Mouse (Mus musculus) MEL-GATA-1-ER (cell line): ENCODE data around the gene Tcte1.

Experiments
- DNase-seq: peaks from one replicate; pipeline ENCODE4 v3.0.0-alpha.2; 2012; ENCODE audit warnings: low read depth; ENCODE audit errors: extremely low read depth

Gene Tcte1

GRCm38 (mm10) chr17:45523263-45523662 is at the start of gene Tcte1:
Gene Tcte1, plus strand, starts transcription at chr17:45523434.
- DNase-seq, result no peak

GRCm38 (mm10) chr17:45473667-45474066 is 49.6 kb upstream of the Tcte1 start:
- no peak for DNase-seq

GRCm38 (mm10) chr17:45474146-45474545 is 49.1 kb upstream of the Tcte1 start:
- no peak for DNase-seq

GRCm38 (mm10) chr17:45474669-45475465 is 48.4 kb upstream of the Tcte1 start, which contains the start of gene Spats1:
Gene Spats1, minus strand, starts transcription at chr17:45475415.
- peak; percentile 60 for DNase-seq

DNA sequence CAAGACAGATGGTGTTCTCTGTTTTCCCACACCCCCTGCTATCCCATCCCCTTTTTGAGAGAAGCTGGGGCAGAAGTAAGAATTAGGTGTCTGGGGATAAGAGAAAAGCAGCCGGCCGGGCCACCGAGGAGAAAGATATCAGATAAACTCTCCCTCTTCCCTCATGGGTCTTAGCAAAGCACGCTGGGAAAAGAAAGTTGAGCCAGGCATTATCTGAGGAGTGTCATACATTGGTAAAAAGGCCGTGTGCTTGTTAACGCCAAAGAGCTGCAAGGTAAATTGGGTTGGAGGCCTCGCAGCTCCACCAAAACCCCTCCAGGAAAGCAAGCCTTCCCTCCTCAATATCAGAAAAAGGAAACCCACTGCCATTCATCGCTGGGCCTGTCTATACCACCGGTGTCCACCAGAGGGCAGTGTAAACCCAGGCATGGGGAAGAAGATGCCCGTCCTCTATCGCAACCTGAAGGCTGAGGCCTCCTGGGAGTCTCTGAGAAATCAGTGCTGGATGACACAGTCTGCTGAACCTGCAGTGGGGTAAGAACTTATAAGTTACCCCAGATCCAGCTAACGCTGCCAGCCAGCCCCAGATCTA is 44.9 kb upstream of the Tcte1 start:
- peak; percentile 46 for DNase-seq

DNA sequence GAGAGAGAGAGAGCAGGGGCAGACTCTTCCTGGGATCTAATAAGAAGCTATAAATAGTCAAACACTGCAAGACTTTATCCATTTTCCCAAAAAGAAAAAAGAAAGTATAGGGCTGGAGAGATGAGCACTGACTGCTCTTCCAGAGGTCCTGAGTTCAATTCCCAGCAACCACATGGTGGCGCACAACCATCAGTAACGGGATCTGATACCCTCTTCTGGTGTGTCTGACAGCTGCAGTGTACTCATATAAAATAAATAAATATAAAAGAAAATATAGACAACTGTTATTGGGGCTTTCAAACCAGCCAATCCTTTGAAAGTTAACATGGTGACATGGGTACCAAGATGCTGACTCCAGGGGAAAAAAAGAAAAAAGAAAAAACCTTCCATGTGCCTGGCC is 42.8 kb upstream of the Tcte1 start:
- no peak for DNase-seq

DNA sequence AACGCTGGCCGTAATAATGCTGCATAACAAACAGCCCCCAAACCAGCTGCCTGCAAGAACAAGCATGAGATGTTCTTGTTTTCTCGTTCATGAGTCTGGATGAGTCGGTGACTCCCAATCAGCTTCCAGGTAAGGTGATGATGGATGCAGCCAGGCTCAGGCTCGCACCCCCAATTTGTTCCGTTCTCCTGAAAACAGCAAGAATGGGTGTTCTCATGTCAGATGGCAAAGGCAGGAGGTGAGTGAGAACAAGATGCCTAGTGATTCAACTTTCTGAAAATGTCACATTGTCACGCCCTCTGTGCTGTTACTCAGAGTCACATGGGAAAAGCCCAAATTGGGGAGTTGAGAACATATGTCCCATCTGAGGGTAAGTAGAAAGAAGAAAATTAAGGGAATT is 37.7 kb upstream of the Tcte1 start:
- DNase-seq, result no peak

- DNase-seq, result no peak
These were observed 36.0 kb upstream of the Tcte1 start for GRCm38 (mm10) chr17:45487216-45487615.

DNA sequence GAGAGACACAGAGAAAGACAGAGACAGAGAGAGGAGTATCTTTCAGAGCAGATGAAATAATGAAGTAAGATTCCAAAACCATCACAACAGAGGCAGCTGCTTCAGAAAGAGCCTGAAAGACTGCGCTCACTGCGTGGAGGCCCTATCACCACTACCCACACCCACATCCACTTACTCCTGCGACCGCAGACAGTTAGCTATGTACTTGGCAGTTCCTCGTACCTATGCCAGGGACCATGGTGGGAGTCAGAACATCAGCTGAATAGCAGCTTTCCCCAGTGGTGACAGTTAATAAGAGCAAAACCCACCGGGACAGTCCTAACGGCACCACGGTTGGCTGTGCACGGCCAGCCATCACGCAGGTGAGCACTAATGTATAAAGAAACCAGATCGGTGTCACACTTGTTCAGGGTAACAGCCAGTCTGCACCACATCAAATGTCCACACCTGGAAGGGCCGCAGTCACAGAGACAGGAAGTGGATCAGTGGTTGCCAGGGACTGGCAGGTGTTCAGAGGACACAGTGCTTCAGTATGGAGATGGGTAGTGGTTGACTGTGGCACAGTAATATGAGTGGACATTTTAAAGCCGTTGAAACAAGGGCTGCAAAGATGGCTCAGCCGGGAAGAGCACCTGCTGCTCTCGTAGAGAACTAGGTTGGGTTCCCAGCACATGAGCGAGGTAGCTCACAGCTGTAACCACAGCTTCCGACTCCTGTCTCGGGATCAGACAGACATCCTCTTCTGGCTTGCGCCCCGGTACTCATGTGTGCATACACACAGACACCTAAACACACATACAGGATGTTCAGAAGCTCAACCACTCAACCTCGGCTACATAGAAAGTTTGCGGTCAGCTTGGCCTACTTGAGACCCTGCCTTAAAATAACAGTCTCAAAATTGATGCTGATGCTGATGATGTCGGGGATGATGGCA is 34.6 kb upstream of the Tcte1 start:
- no peak for DNase-seq

DNA sequence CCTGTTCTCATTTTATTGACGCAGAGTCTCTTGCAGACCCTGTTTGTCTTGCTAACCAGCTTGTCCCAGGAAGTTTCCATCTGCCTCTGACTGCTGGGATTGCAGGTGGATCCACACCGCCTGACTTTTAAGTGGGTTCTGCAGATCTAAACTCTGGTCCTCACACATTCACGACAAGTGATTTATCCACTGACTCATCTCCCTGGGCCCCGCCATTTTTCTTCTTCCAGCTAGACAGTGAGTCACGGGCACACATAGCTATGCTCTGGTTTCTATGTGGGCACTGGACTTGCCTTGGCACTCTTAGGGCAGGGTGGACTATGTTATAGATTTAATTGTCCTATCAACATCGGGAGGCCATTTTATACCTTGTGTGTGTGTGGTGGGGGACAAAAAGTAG is 33.5 kb upstream of the Tcte1 start:
- DNase-seq, result no peak

GRCm38 (mm10) chr17:45490532-45491154 is 32.6 kb upstream of the Tcte1 start:
- no peak for DNase-seq

- no peak for DNase-seq
These were observed 27.8 kb upstream of the Tcte1 start for GRCm38 (mm10) chr17:45495398-45495797.

DNA sequence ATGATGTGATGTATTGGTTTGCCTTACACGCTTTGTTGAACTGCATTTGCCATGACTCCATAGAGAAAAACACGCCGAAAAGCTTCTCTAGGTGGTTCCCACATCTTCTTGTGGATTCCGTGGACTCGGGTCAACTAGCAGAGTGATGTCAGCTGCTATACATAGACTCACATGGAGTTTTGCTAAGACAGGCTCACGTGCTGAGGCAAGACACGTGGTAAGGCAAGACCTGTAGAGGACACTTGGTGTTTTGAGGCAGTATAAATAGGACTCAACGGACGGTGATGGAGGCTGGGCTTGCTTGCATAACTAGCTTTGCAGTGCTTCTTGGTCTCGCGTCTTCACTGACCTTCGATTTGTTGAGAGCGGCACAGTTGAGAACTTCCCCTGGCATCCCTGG is 24.8 kb upstream of the Tcte1 start:
- DNase-seq, result no peak

- no peak for DNase-seq
These were observed 23.7 kb upstream of the Tcte1 start for GRCm38 (mm10) chr17:45499516-45499915.

- no peak for DNase-seq
These were observed 22.3 kb upstream of the Tcte1 start for GRCm38 (mm10) chr17:45500981-45501380.

GRCm38 (mm10) chr17:45502324-45502723 is 20.9 kb upstream of the Tcte1 start:
- no peak for DNase-seq

GRCm38 (mm10) chr17:45503301-45503973 is 19.8 kb upstream of the Tcte1 start:
- DNase-seq, result peak; percentile 96

GRCm38 (mm10) chr17:45505941-45506465 is 17.2 kb upstream of the Tcte1 start:
- no peak for DNase-seq

- peak; percentile 74 for DNase-seq
These were observed 16.5 kb upstream of the Tcte1 start, which contains the start of gene Aars2 for GRCm38 (mm10) chr17:45506700-45507189. Gene Aars2, plus strand, starts transcription at chr17:45506841.

DNA sequence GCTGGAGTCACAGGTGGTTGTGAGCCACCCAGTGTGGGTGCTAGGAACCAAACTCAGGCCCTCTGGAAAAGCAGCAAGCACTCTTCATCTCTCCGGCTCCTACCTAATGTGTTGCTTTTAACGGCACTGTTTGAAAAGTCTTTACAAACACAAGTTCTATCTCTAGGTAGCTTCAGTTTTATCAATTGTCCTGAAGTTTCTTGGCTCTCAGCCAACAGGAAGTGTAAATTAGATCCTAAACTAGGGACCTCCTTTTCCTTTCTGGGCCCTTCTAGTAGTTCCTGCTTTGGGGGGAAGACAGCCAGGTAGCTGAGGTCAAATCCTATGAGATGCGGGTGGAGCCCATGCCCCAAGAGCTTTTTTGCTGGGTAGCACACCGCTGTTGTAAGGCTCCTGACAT is 12.4 kb upstream of the Tcte1 start:
- DNase-seq, result no peak
